Mouse (Mus musculus) G1E (cell line): ENCODE results near the gene Col1a2.

Experiments used
- CTCF ChIP-seq: IDR thresholded peaks from 2 replicates; pipeline ENCODE4 v1.5.1; 2012; ENCODE audit warnings: low read depth, low read length, inconsistent platforms, mixed read lengths
- GATA1 ChIP-seq: IDR thresholded peaks from 2 replicates; pipeline ENCODE4 v1.6.1; 2012; ENCODE audit warnings: borderline replicate concordance, low read length, inconsistent platforms, mixed read lengths
- POLR2AphosphoS5 ChIP-seq: IDR thresholded peaks from 2 replicates; pipeline ENCODE4 v1.6.1; 2012; ENCODE audit warnings: low read depth, low read length, inconsistent platforms; ENCODE audit not compliant: insufficient replicate concordance
- TAL1 ChIP-seq: conservative IDR thresholded peaks from 2 replicates; pipeline ENCODE4 v1.6.1; 2012; ENCODE audit warnings: low read depth, low read length, inconsistent platforms, mixed read lengths

GRCm38 (mm10) chr6:4590089-4590488 lies 85.5 kb downstream of the Col1a2 start:
- no peak for TF ChIP-seq CTCF
- no peak for TF ChIP-seq TAL1
- no peak for TF ChIP-seq POLR2AphosphoS5
- TF ChIP-seq GATA1: no peak
